Mouse (Mus musculus) lung, embryonic 15.5 days (tissue): ENCODE results near the gene Atg101. TPM values are rescaled to one million over a fixed set of nuclear protein-coding genes. Genes with fewer than 3 reads are reported as not detected.

Experiments used
- ATAC-seq: fragments of 200-750 bp; cut with Nextera tagmentation; 2 replicates; pipeline ENCODE4 v1.8.0; 2017; ENCODE audit warnings: moderate number of reproducible peaks, borderline replicate concordance; ENCODE audit not compliant: low FRiP score, low TSS enrichment; ENCODE audit errors: extremely low read depth
- H3K27ac ChIP-seq: fragments of 300-500 bp; sonication (generic); 2 replicates; pipeline ENCODE4 v1.5.1; 2015; ENCODE audit warnings: moderate library complexity, mild to moderate bottlenecking, inconsistent platforms
- H3K27me3 ChIP-seq: fragments of 300-500 bp; sonication (generic); 2 replicates; pipeline ENCODE4 v1.6.1; 2015; ENCODE audit warnings: inconsistent platforms
- H3K36me3 ChIP-seq: fragments of 300-500 bp; sonication (generic); 2 replicates; pipeline ENCODE4 v1.6.1; 2015; ENCODE audit warnings: inconsistent platforms
- H3K4me1 ChIP-seq: fragments of 300-500 bp; sonication (generic); 2 replicates; pipeline ENCODE4 v1.6.1; 2015; ENCODE audit warnings: inconsistent platforms
- H3K4me2 ChIP-seq: fragments of 300-500 bp; sonication (generic); 2 replicates; pipeline ENCODE4 v1.6.1; 2015; ENCODE audit warnings: inconsistent platforms, mild to moderate bottlenecking, moderate library complexity
- H3K4me3 ChIP-seq: fragments of 300-500 bp; sonication (generic); 2 replicates; pipeline ENCODE4 v1.5.1; 2015; ENCODE audit warnings: mild to moderate bottlenecking, inconsistent platforms
- H3K9ac ChIP-seq: fragments of 300-500 bp; sonication (generic); 2 replicates; pipeline ENCODE4 v1.6.1; 2015; ENCODE audit warnings: inconsistent platforms
- H3K9me3 ChIP-seq: fragments of 300-500 bp; sonication (generic); 2 replicates; pipeline ENCODE4 v1.6.1; 2016; ENCODE audit warnings: inconsistent platforms
- WGBS: fragments of 180-500 bp; shearing (Covaris S2); methylation state at CpG from one replicate; pipeline ENCODE4 v1.1.7; 2015; 5-methylcytosine and 5-hydroxymethylcytosine counted together
- polyA plus RNA-seq: library from polyadenylated mRNA; unstranded; fragments of >200 nt; fragmentation: Nextera tagmentation; extraction: Ambion mirVana; gene quantifications from 2 replicates; pipeline ENCODE4 v1.2.1, GENCODE M21; 2015

Gene Atg101
- polyA plus RNA-seq, 1 experiment from 2014 or later, result 76.8 TPM

- H3K9ac ChIP-seq, result no peak overlapping the region
- no peaks in the 10 kb centered on the region for H3K27me3 ChIP-seq
- peaks cover 31% of the 10 kb centered on the region for H3K4me1 ChIP-seq
- no peak overlapping the region for H3K27ac ChIP-seq
- no peaks in the 10 kb centered on the region for H3K9me3 ChIP-seq
- H3K4me3 ChIP-seq, result no peak overlapping the region
- H3K4me2 ChIP-seq, result no peak overlapping the region
- WGBS, result 79% methylated on average over 15 of the region's 15 CpGs
- peaks cover 29% of the 10 kb centered on the region for H3K36me3 ChIP-seq
- no peak for ATAC-seq
Observed at GRCm38 (mm10) chr15:101271513-101271912, 12.6 kb upstream of the Atg101 start.

DNA sequence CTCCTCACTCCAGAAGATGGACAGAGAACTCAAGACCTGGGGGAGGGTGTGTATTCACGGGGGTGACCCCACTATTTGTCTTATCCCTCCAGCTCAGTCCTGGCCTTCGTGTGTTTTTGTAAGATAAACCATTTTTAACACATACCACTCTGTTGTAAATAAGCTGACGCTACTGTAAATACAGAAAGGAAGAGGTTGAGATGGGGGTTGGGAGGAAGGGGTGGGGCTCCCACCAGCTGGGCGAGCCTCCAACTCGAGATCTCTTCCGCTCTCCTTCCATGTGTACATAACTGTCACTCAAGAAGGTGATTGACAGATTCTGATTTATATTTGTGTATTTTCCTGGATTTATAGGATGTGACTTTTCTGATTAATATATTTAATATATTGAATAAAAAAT lies 9.7 kb upstream of the Atg101 start:
- Histone ChIP-seq H3K36me3 (peaks cover 29% of the 10 kb centered on the region), H3K4me1 (peaks cover 10% of the 10 kb centered on the region), H3K9me3 (no peaks in the 10 kb centered on the region), H3K4me2 (no peak overlapping the region), H3K27me3 (no peaks in the 10 kb centered on the region), H3K27ac (no peak overlapping the region; the same call in 1 of the 2 replicates), H3K4me3 (no peak overlapping the region), H3K9ac (no peak overlapping the region)
- WGBS, result 36% methylated on average over 6 of the region's 6 CpGs
- ATAC-seq, result no peak

GRCm38 (mm10) chr15:101277351-101277899 lies 6.6 kb upstream of the Atg101 start:
- H3K27ac ChIP-seq, result peak overlapping the region; percentile 20; the same call in 1 of the 2 replicates
- no peak overlapping the region for H3K9ac ChIP-seq
- H3K4me2 ChIP-seq, result no peak overlapping the region
- no peaks in the 10 kb centered on the region for H3K27me3 ChIP-seq
- no peaks in the 10 kb centered on the region for H3K9me3 ChIP-seq
- peaks cover 6% of the 10 kb centered on the region for H3K4me1 ChIP-seq
- peaks cover 12% of the 10 kb centered on the region for H3K36me3 ChIP-seq
- H3K4me3 ChIP-seq, result no peak overlapping the region
- no peak for ATAC-seq
- 50% methylated on average over 11 of the region's 11 CpGs for WGBS

DNA sequence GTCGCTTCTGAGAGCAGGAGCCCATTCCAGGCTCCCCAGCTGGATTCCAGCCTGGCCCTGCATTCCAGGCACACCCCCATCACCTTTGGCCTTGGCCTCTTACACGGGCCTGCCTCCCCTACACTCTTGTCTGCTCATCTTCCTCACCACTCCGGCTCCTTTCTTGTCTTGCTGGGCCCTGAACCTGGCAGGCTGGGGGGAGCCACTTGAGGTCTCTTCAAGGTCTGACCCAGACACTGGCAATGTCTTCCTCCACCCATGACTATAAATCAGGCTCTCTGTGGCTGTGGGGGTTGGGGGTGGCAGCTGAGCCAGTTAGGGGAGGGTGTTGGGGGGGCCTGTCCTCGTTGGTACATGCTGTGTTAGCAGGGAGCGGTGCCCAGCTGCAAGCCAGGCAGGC lies 5.5 kb upstream of the Atg101 start:
- WGBS, result 34% methylated on average over 5 of the region's 5 CpGs
- H3K4me2 ChIP-seq, result no peak overlapping the region
- H3K9ac ChIP-seq, result no peak overlapping the region
- peaks cover 2% of the 10 kb centered on the region for H3K36me3 ChIP-seq
- ATAC-seq, result no peak
- H3K27me3 ChIP-seq, result no peaks in the 10 kb centered on the region
- H3K4me3 ChIP-seq, result no peak overlapping the region
- H3K9me3 ChIP-seq, result no peaks in the 10 kb centered on the region
- peaks cover 14% of the 10 kb centered on the region for H3K4me1 ChIP-seq
- no peak overlapping the region for H3K27ac ChIP-seq

- H3K9ac ChIP-seq, result no peak overlapping the region
- no peaks in the 10 kb centered on the region for H3K9me3 ChIP-seq
- peaks cover 9% of the 10 kb centered on the region; the same call in 1 of the 2 replicates for H3K4me1 ChIP-seq
- no peaks in the 10 kb centered on the region for H3K36me3 ChIP-seq
- no peak overlapping the region for H3K27ac ChIP-seq
- 47% methylated on average over 12 of the region's 12 CpGs for WGBS
- ATAC-seq, result no peak
- no peaks in the 10 kb centered on the region for H3K27me3 ChIP-seq
- H3K4me3 ChIP-seq, result no peak overlapping the region
- no peak overlapping the region for H3K4me2 ChIP-seq
Observed at GRCm38 (mm10) chr15:101279430-101279999, 4.6 kb upstream of the Atg101 start.

GRCm38 (mm10) chr15:101282471-101282870 lies 1.6 kb upstream of the Atg101 start:
- Histone ChIP-seq H3K4me3 (no peak overlapping the region), H3K4me1 (peaks cover 25% of the 10 kb centered on the region), H3K4me2 (no peak overlapping the region), H3K27ac (no peak overlapping the region), H3K9me3 (no peaks in the 10 kb centered on the region), H3K36me3 (peaks cover 7% of the 10 kb centered on the region), H3K9ac (no peak overlapping the region), H3K27me3 (no peaks in the 10 kb centered on the region)
- no peak for ATAC-seq
- 66% methylated on average over 5 of the region's 5 CpGs for WGBS

DNA sequence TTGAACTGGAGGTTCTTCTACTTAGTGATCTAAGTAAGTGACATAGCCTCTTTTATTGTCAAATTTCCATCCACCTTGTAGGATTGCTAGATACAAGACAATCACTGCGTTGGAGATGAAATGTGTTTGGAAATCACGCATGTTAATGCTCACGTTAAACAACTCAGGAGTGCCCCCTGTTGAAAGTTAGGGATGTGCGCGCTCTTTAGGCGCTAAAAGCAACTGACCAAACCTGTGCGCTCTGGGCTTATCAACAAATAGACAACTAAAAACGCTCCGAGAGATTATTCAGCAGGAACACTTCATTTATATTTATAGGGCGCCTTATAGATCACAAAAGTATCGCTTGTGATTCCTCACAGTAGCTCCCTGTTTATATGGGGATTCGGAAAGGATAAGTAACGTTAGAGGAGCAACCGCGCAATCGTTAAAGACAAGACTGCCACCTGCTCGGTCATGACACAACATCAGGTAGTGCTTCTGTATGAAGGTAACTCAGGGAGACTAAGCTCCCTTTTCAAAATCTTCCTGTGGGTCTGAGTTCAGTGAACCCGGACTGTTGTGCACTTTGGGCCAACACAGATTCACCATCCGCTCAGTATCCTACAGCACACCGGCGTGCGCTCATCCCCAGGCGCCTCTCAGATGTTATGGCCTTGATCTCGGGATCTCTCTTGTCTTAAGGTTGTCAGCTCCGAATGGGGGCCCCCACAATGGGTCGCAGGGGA lies 725 bp upstream of the Atg101 start:
- Histone ChIP-seq H3K36me3 (peaks cover 14% of the 10 kb centered on the region), H3K4me2 (peak overlapping the region; percentile 98), H3K9ac (peak overlapping the region; percentile 89), H3K27ac (peak overlapping the region; percentile 91), H3K27me3 (no peaks in the 10 kb centered on the region), H3K4me3 (peak overlapping the region; percentile 97), H3K4me1 (peaks cover 25% of the 10 kb centered on the region), H3K9me3 (no peaks in the 10 kb centered on the region)
- no peak; the same call in none of the 2 replicates for ATAC-seq
- under 1% methylated on average over 26 of the region's 26 CpGs for WGBS

- 64% methylated on average over 9 of the region's 9 CpGs for WGBS
- no peaks in the 10 kb centered on the region for H3K27me3 ChIP-seq
- H3K4me2 ChIP-seq, result no peak overlapping the region
- no peaks in the 10 kb centered on the region for H3K9me3 ChIP-seq
- no peak overlapping the region for H3K27ac ChIP-seq
- no peak overlapping the region for H3K9ac ChIP-seq
- no peak overlapping the region for H3K4me3 ChIP-seq
- peaks cover 25% of the 10 kb centered on the region for H3K4me1 ChIP-seq
- no peak for ATAC-seq
- H3K36me3 ChIP-seq, result peaks cover 42% of the 10 kb centered on the region
Observed at GRCm38 (mm10) chr15:101286129-101286770, 2.2 kb downstream of the Atg101 start.

- peaks cover 47% of the 10 kb centered on the region for H3K36me3 ChIP-seq
- H3K9ac ChIP-seq, result no peak overlapping the region
- ATAC-seq, result no peak
- peaks cover 26% of the 10 kb centered on the region for H3K4me1 ChIP-seq
- H3K27ac ChIP-seq, result no peak overlapping the region
- H3K9me3 ChIP-seq, result no peaks in the 10 kb centered on the region
- 75% methylated on average over 6 of the region's 6 CpGs for WGBS
- H3K4me3 ChIP-seq, result no peak overlapping the region
- no peak overlapping the region for H3K4me2 ChIP-seq
- H3K27me3 ChIP-seq, result no peaks in the 10 kb centered on the region
Observed at GRCm38 (mm10) chr15:101287361-101287760, 3.3 kb downstream of the Atg101 start.

- H3K36me3 ChIP-seq, result peaks cover 47% of the 10 kb centered on the region
- ATAC-seq, result no peak
- H3K9me3 ChIP-seq, result no peaks in the 10 kb centered on the region
- H3K4me1 ChIP-seq, result peaks cover 18% of the 10 kb centered on the region
- WGBS, result 91% methylated on average over 15 of the region's 15 CpGs
- H3K4me3 ChIP-seq, result no peak overlapping the region
- H3K4me2 ChIP-seq, result no peak overlapping the region
- H3K27ac ChIP-seq, result no peak overlapping the region
- H3K9ac ChIP-seq, result no peak overlapping the region
- H3K27me3 ChIP-seq, result no peaks in the 10 kb centered on the region
Observed at GRCm38 (mm10) chr15:101290354-101290753, 6.3 kb downstream of the Atg101 start.

GRCm38 (mm10) chr15:101292012-101292411 lies 7.9 kb downstream of the Atg101 start:
- H3K36me3 ChIP-seq, result peaks cover 44% of the 10 kb centered on the region
- no peak overlapping the region for H3K4me2 ChIP-seq
- no peak overlapping the region for H3K9ac ChIP-seq
- ATAC-seq, result no peak
- H3K4me1 ChIP-seq, result 0 out of 2 replicates have a peak, but pooled peaks cover 18% of the 10 kb centered on the region
- H3K27me3 ChIP-seq, result no peaks in the 10 kb centered on the region
- no peaks in the 10 kb centered on the region for H3K9me3 ChIP-seq
- H3K27ac ChIP-seq, result no peak overlapping the region
- no peak overlapping the region for H3K4me3 ChIP-seq
- 75% methylated on average over 3 of the region's 3 CpGs for WGBS
